Mouse (Mus musculus): ENCODE results near the gene Sirt2. TPM values are rescaled to one million over a fixed set of nuclear protein-coding genes. Genes with fewer than 3 reads are reported as not detected.

Gene Sirt2
- 25.9 and 26.0 TPM in 2 replicates for polyA plus RNA-seq (2015; fragmentation: Nextera tagmentation; extraction: Ambion mirVana)

GRCm38 (mm10) chr7:28766173-28766879 lies at the start of gene Sirt2:
Gene Sirt2, plus strand, starts transcription at chr7:28766735.
- Histone ChIP-seq H3K27ac (replicated peaks) (peak within 1 kb of the TSS; percentile 59; the same call in 1 of the 2 replicates), H3K27me3 (no peaks in the 10 kb centered on the region), H3K4me3 (replicated peaks) (peak within 1 kb of the TSS; percentile 80), H3K4me1 (replicated peaks) (peaks cover 58% of the 10 kb centered on the region), H3K4me2 (peak within 1 kb of the TSS; percentile 85), H3K36me3 (replicated peaks) (peaks cover 16% of the 10 kb centered on the region), H3K9me3 (replicated peaks) (no peaks in the 10 kb centered on the region), H3K9ac (peak within 1 kb of the TSS; percentile 80)
- under 1% methylated on average over 45 of the region's 45 CpGs for WGBS (ENCODE audit: insufficient replicate concordance)
- peak; percentile 96 for ATAC-seq (ENCODE audit: insufficient read depth)

GRCm38 (mm10) chr7:28717726-28718125 lies 48.8 kb upstream of the Sirt2 start:
- no peaks in the 10 kb centered on the region for H3K4me1 ChIP-seq (replicated peaks)
- H3K4me3 ChIP-seq (replicated peaks): no peak overlapping the region
- WGBS (ENCODE audit: insufficient replicate concordance): 65% methylated on average over 10 of the region's 10 CpGs
- no peaks in the 10 kb centered on the region for H3K9me3 ChIP-seq (replicated peaks)
- peaks cover 32% of the 10 kb centered on the region for H3K27me3 ChIP-seq
- H3K4me2 ChIP-seq: no peak overlapping the region
- no peaks in the 10 kb centered on the region for H3K36me3 ChIP-seq (replicated peaks)
- H3K27ac ChIP-seq (replicated peaks): no peak overlapping the region
- H3K9ac ChIP-seq: no peak overlapping the region
- no peak for ATAC-seq (ENCODE audit: insufficient read depth)

GRCm38 (mm10) chr7:28719159-28719558 lies 47.4 kb upstream of the Sirt2 start:
- Histone ChIP-seq H3K9me3 (replicated peaks) (no peaks in the 10 kb centered on the region), H3K9ac (no peak overlapping the region), H3K4me1 (replicated peaks) (no peaks in the 10 kb centered on the region), H3K27ac (replicated peaks) (no peak overlapping the region), H3K27me3 (peaks cover 32% of the 10 kb centered on the region), H3K4me3 (replicated peaks) (no peak overlapping the region), H3K36me3 (replicated peaks) (no peaks in the 10 kb centered on the region), H3K4me2 (no peak overlapping the region)
- 45% methylated on average over 4 of the region's 4 CpGs for WGBS (ENCODE audit: insufficient replicate concordance)
- ATAC-seq (ENCODE audit: insufficient read depth): no peak

- H3K9me3 ChIP-seq (replicated peaks): no peaks in the 10 kb centered on the region
- H3K36me3 ChIP-seq (replicated peaks): no peaks in the 10 kb centered on the region
- H3K27ac ChIP-seq (replicated peaks): no peak overlapping the region
- 64% methylated on average over 2 of the region's 2 CpGs for WGBS (ENCODE audit: insufficient replicate concordance)
- no peak overlapping the region for H3K4me2 ChIP-seq
- no peak overlapping the region for H3K4me3 ChIP-seq (replicated peaks)
- peaks cover 30% of the 10 kb centered on the region for H3K27me3 ChIP-seq
- no peak for ATAC-seq (ENCODE audit: insufficient read depth)
- H3K4me1 ChIP-seq (replicated peaks): no peaks in the 10 kb centered on the region
- no peak overlapping the region for H3K9ac ChIP-seq
These were observed 46.9 kb upstream of the Sirt2 start for GRCm38 (mm10) chr7:28719650-28720049.

- no peak for ATAC-seq (ENCODE audit: insufficient read depth)
- H3K4me2 ChIP-seq: no peak overlapping the region
These were observed 45.6 kb upstream of the Sirt2 start for GRCm38 (mm10) chr7:28720753-28721537.

GRCm38 (mm10) chr7:28722079-28722478 lies 44.5 kb upstream of the Sirt2 start:
- H3K4me1 ChIP-seq (replicated peaks): peaks cover 5% of the 10 kb centered on the region; the same call in 1 of the 2 replicates
- H3K9me3 ChIP-seq (replicated peaks): no peaks in the 10 kb centered on the region
- 77% methylated on average over 7 of the region's 7 CpGs for WGBS (ENCODE audit: insufficient replicate concordance)
- no peak overlapping the region for H3K9ac ChIP-seq
- H3K27ac ChIP-seq (replicated peaks): no peak overlapping the region
- H3K36me3 ChIP-seq (replicated peaks): no peaks in the 10 kb centered on the region
- ATAC-seq (ENCODE audit: insufficient read depth): no peak
- no peak overlapping the region for H3K4me3 ChIP-seq (replicated peaks)
- H3K4me2 ChIP-seq: no peak overlapping the region
- peaks cover 12% of the 10 kb centered on the region for H3K27me3 ChIP-seq

More at GRCm38 (mm10) chr7:28720753-28721537, 45.6 kb upstream of the Sirt2 start:
- Histone ChIP-seq H3K4me3 (replicated peaks) (no peak overlapping the region), H3K4me1 (replicated peaks) (no peaks in the 10 kb centered on the region), H3K27me3 (peaks cover 22% of the 10 kb centered on the region), H3K27ac (replicated peaks) (no peak overlapping the region), H3K9me3 (replicated peaks) (no peaks in the 10 kb centered on the region), H3K36me3 (replicated peaks) (no peaks in the 10 kb centered on the region), H3K9ac (no peak overlapping the region)
- 67% methylated on average over 3 of the region's 3 CpGs for WGBS (ENCODE audit: insufficient replicate concordance)

- no peak overlapping the region for H3K9ac ChIP-seq
- no peak overlapping the region for H3K27ac ChIP-seq (replicated peaks)
- WGBS (ENCODE audit: insufficient replicate concordance): 81% methylated on average over 2 of the region's 2 CpGs
- no peak for ATAC-seq (ENCODE audit: insufficient read depth)
- H3K4me2 ChIP-seq: no peak overlapping the region
- no peaks in the 10 kb centered on the region for H3K9me3 ChIP-seq (replicated peaks)
- H3K27me3 ChIP-seq: 0 out of 2 replicates have a peak, but pooled peaks cover 3% of the 10 kb centered on the region
- H3K4me1 ChIP-seq (replicated peaks): peaks cover 5% of the 10 kb centered on the region; the same call in 1 of the 2 replicates
- H3K36me3 ChIP-seq (replicated peaks): no peaks in the 10 kb centered on the region
- H3K4me3 ChIP-seq (replicated peaks): no peak overlapping the region
These were observed 41.9 kb upstream of the Sirt2 start for GRCm38 (mm10) chr7:28724613-28725012.

- no peaks in the 10 kb centered on the region for H3K36me3 ChIP-seq (replicated peaks)
- WGBS (ENCODE audit: insufficient replicate concordance): 10% methylated on average over 14 of the region's 14 CpGs
- no peak overlapping the region for H3K4me3 ChIP-seq (replicated peaks)
- H3K9ac ChIP-seq: no peak overlapping the region
- no peaks in the 10 kb centered on the region for H3K9me3 ChIP-seq (replicated peaks)
- peaks cover 5% of the 10 kb centered on the region; the same call in 1 of the 2 replicates for H3K4me1 ChIP-seq (replicated peaks)
- H3K4me2 ChIP-seq: no peak overlapping the region
- H3K27me3 ChIP-seq: peaks cover 11% of the 10 kb centered on the region
- no peak overlapping the region for H3K27ac ChIP-seq (replicated peaks)
- no peak for ATAC-seq (ENCODE audit: insufficient read depth)
These were observed 39.9 kb upstream of the Sirt2 start for GRCm38 (mm10) chr7:28726600-28726999.

GRCm38 (mm10) chr7:28727649-28728340 lies 38.7 kb upstream of the Sirt2 start:
- Histone ChIP-seq H3K9me3 (replicated peaks) (no peaks in the 10 kb centered on the region), H3K9ac (no peak overlapping the region), H3K4me2 (no peak overlapping the region), H3K36me3 (replicated peaks) (0 out of 2 replicates have a peak, but pooled peaks cover 3% of the 10 kb centered on the region), H3K27me3 (peaks cover 22% of the 10 kb centered on the region), H3K27ac (replicated peaks) (no peak overlapping the region), H3K4me1 (replicated peaks) (peaks cover 14% of the 10 kb centered on the region), H3K4me3 (replicated peaks) (no peak overlapping the region)
- 65% methylated on average over 10 of the region's 10 CpGs for WGBS (ENCODE audit: insufficient replicate concordance)
- no peak for ATAC-seq (ENCODE audit: insufficient read depth)

- Histone ChIP-seq H3K4me1 (replicated peaks) (peaks cover 19% of the 10 kb centered on the region), H3K9me3 (replicated peaks) (no peaks in the 10 kb centered on the region), H3K27ac (replicated peaks) (no peak overlapping the region), H3K9ac (no peak overlapping the region; the same call in 1 of the 2 replicates), H3K4me2 (peak overlapping the region; percentile 84), H3K27me3 (peaks cover 22% of the 10 kb centered on the region), H3K4me3 (replicated peaks) (peak overlapping the region; percentile 54), H3K36me3 (replicated peaks) (0 out of 2 replicates have a peak, but pooled peaks cover 3% of the 10 kb centered on the region)
- 5% methylated on average over 58 of the region's 58 CpGs for WGBS (ENCODE audit: insufficient replicate concordance)
- ATAC-seq (ENCODE audit: insufficient read depth): peak; percentile 84
These were observed 34.0 kb upstream of the Sirt2 start for GRCm38 (mm10) chr7:28732341-28733142.

Data from liver, embryonic 15.5 days (tissue).